Mouse (Mus musculus) testis, adult 2 months (tissue): Measurements from ENCODE around the gene Plaur.

ENCODE experiments used
- CTCF ChIP-seq: fragments of 200-500 bp; IDR thresholded peaks from 2 replicates; pipeline ENCODE4 v1.5.1; 2012; ENCODE audit warnings: low read depth, mild to moderate bottlenecking, inconsistent platforms, low read length, moderate library complexity; ENCODE audit not compliant: control insufficient read depth, insufficient read depth, insufficient replicate concordance
- POLR2A ChIP-seq: fragments of 200-500 bp; IDR thresholded peaks from 2 replicates; pipeline ENCODE4 v1.6.1; 2012; ENCODE audit warnings: low read depth, mild to moderate bottlenecking, inconsistent platforms, low read length, moderate library complexity; ENCODE audit not compliant: control insufficient read depth

GRCm38 (mm10) chr7:24459440-24459839, 2.8 kb upstream of the Plaur start:
- TF ChIP-seq CTCF (no peak), POLR2A (no peak)
